Mouse (Mus musculus) 3T3-L1 (cell line): ENCODE data around the gene Gm49510.

Experiments used
- DNase-seq: peaks from one replicate; pipeline ENCODE4 v3.0.0-alpha.2; 2015; ENCODE audit warnings: low read depth, low spot score

Gene Gm49510

DNA sequence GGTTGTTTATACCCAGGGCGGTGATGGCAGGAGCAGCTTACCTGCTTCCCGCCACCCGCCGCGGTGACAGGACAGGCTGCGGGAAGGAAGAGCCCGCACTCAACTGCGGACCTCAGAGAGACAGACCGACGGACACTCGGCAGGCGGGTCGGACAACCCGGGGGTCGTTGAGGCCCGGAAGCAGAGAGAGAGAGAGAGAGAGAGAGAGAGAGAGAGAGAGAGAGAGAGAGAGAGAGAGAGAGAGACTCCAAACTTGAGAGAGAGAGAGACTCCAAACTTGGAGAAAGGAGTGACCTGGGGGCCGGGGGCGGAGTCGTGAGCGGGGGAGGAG, at the start of gene Gm49510:
TSS of gene Gm49510 (plus strand) at position 259 of the 331 bp plus-strand sequence.
- DNase-seq: no peak

DNA sequence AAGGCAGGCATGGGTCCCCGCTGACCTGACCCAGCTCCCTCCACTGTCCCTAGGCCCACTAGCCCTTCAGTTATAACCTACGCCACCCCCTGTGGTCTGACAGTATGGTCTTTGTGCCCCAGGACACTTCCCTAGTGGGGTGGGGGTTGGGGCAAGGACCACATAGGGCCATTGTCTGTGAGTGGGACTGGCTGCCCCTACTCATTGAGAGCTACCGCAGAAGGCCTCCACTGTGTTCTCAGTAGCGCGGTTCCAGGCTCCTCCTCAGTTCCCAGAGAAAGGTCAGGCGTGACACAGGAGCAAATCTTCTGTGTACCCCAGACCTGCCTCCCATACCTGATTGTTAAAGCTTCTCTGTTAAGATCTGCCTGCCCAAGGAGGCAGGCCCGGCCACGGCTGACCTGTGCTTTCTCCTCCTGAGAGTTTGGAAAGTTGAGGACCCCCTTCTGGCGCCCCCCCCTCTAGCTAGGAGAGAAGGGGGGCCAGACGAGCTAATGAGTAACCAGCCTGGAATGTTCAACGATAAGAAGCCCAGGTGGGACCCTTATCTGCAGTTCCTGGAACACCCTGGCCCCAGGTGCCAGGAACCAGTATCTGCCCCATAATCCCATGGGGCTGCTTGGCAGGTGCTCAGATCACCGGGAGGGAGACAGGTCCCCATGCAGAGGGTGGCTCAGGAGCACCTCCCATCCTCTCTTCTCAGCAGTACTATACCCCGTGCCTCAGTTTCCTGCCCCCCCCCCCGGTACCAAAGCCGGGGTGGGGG, 49.2 kb upstream of the Gm49510 start:
- DNase-seq: no peak

GRCm38 (mm10) chr15:78850944-78851343, 48.5 kb upstream of the Gm49510 start:
- no peak for DNase-seq

DNA sequence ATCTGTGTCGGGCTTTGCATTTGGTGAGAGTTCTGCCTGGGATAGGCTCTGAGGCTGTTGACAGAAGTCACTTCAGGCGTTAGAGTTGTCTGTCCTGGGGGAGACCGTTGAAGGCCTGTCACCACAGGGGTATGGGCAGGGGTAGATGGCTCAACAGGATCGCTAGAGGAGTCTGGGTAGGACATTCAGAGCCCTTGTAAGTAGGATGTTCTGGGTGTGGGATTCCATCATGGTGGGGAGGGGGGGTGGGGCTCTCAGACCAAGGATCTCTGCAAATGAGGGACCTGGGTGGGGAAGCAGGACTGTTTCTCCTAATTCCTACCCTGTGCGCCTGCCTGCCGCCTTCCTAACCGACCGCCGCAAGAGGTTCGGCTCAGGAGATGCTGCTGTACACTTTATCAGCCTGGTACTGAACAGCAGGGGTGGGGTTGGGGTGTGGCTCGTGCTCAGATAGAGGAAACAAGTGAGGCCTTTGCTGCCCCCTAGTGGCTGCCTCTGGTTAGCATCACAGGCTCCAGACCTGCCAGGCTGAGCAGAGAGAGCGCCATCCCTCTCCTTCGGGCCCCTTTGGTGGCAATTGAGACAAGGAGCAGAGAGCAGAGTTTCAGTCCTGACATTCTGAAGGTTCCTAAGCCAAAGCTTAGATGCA, 47.8 kb upstream of the Gm49510 start:
- DNase-seq: peak; percentile 96

GRCm38 (mm10) chr15:78855303-78855965, 44.0 kb upstream of the Gm49510 start, which contains the start of gene Lgals2:
Gene Lgals2, minus strand, starts transcription at chr15:78855529.
- peak; percentile 92 for DNase-seq

- DNase-seq: no peak
Measured at GRCm38 (mm10) chr15:78857009-78857408, 42.5 kb upstream of the Gm49510 start.

DNA sequence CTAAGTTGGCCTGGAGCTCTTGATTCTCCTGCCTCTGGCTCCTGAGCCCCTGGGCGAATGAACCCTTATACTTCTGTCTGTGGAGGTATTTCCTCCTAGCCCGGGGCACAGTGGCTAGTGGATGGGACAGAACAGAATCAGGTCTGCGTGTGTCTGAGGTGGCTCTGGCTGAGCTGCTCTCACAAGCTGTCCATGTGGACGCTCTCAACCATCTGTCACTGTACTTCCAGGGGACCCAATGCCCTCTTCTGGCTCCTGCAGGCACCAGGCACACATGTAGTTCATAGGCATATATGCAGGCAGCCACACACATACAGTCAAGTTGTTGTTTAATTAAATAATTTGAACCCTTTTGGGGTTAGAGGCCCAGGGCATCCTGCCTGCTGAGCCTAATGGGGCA, 40.2 kb upstream of the Gm49510 start:
- no peak for DNase-seq

DNA sequence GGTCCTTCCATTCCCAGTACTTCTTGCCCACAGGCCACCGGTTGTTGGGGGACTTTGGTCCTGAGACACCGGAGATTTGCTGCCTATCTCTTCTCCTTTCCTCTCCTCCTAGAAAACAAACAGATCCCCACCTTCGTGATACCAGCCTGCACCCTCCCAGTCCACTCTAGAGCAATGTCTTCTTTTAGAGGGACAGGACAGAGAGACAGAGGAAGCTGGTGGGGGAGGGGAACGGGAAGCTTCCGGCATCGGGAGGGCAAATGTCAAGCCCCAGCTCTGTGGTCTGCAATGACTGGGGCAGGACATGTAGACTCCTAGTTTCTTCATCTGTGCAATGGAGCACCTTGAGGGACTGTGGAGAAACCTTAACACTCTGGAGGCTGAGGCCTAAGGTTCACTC, 39.8 kb upstream of the Gm49510 start:
- no peak for DNase-seq

DNA sequence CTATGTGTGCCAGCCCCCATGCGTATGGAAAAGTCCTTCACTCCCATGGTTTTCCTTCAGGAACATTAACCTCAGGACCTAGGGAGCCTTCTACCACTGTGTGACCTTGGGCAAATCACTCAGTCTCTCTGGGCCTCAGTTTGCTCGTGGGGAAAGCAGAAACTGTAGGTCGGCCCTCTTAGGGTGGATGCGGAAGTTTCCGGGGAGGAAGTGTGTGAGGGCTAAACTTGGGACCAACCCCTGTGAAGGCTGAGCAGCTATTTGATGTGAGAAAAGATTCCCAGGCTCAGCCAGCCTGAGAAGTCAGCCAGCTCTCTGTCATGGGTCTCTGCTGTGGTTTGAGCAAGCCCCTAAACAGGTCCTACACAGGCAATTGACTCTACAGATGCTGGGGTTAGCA, 37.2 kb upstream of the Gm49510 start:
- DNase-seq: no peak

GRCm38 (mm10) chr15:78863154-78863553, 36.3 kb upstream of the Gm49510 start:
- no peak for DNase-seq

- DNase-seq: no peak
Measured at GRCm38 (mm10) chr15:78863852-78864253, 35.6 kb upstream of the Gm49510 start.

DNA sequence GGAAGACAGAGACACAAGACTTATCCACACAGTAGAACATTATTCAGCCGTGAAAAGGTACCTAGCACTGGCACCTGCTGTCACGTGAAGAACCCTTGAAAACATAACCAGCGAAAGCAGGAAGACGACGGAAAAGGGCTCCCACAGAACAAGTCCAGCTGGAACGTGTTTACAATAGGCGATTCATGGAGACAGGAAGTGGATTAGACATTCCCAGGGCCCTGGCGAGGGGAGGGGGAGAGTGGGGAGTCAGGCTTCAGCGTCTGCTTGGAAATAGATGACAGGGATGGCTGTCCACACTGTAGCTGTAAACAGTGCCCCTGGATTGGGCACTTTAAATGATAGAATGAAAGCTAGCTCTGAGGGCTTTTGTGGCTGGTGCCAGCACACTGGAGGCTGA, 31.1 kb upstream of the Gm49510 start:
- peak; percentile 48 for DNase-seq

GRCm38 (mm10) chr15:78868826-78869233, 30.6 kb upstream of the Gm49510 start:
- DNase-seq: peak; percentile 80

DNA sequence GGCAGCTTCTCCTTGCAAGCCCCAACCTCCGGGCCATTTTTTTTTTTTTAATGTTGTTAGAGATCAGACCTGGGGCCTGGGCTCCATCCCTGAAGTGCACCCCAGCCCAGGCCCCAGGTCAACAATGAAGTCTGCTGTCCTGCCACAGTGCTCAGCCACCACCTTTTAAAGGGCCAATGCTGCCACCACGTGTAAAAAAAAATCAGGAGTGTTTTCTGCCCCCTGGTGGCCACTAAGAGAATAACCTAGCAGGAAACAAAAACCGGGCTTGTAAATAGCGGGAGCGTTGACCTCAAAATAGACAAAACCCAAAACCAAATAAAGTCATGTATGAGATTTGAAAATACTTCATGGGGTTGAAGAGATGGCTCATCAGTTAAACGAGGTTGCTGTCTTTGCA, 29.7 kb upstream of the Gm49510 start:
- peak; percentile 74 for DNase-seq

DNA sequence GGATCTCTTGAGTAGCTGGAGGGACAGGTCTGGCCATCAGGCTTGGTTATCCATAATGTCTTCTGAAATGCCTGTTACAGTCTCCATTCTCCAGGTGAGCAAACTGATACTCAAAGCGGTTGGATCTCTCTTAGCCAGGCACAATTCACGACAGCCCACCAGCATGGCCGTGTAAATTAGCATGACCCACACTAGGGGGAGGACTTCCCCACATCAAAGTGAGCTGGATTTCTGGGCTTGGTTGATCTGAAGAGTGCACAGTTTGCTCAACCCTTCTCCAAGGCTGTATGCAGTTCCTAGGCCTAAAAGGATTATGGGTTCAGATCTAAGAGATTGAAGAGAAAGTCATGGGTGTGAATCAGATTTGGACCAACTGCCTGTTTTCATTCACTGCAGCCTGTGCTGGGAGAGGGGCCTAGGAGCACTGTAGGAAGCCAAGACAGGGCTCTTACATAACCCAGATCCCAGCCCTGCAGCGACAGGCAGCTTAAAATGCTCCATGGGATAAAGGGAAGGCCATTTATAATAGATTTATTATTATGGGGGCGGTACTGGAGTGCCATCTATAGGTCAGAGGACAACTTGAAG, 27.4 kb upstream of the Gm49510 start:
- no peak for DNase-seq

DNA sequence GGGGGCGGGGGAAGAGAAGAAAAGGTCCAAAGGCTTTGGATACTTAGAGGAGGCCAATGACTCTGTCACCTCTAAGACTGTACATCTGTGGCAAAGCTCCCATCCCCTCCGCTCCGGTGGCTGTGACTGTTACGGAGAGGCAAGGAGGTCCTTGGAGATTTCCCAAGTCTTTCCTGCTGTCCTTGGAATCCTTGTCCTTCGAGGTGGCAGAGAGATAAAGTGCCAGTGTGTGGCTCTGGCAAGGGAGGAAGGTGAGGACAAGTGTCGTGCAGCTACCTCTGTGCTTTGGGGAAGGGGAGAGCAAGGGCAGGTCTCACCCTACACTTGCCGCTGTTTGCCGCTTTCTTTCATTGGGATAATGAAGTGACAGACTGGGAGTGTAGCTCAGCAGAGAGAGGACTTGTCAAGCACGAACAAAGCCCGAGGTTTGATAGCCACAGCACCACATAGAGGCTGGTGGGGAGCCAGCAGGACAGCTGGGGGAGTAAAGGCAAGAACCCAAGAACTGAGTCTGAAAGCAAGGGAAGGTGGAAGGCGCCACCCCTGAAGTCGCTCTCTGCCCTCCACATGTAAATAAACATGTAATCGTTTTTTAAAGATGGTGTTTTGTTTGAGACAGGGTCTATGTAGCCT, 25.5 kb upstream of the Gm49510 start:
- no peak for DNase-seq

DNA sequence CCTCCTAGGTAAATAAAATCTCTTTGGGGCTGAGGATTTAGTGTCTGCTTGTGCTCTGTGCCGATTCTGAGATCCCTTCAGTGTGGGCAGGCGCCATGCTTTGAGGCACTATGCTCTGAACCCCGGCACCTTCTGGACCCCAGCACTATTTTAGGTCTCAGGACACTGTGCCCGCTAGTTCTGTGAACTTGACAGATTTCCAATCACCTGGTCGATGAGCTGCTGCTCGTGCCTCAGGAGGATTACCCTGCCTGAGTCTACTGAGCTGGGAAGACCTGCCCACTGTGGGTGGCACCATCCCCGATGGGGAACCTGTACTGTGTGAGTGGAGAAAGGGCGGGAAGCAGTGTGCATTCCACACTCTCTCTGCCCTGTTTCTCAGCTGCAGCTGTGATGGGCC, 24.5 kb upstream of the Gm49510 start:
- DNase-seq: no peak

GRCm38 (mm10) chr15:78875537-78875936, 23.9 kb upstream of the Gm49510 start:
- DNase-seq: no peak

GRCm38 (mm10) chr15:78876258-78876696, 23.2 kb upstream of the Gm49510 start:
- peak; percentile 94 for DNase-seq

DNA sequence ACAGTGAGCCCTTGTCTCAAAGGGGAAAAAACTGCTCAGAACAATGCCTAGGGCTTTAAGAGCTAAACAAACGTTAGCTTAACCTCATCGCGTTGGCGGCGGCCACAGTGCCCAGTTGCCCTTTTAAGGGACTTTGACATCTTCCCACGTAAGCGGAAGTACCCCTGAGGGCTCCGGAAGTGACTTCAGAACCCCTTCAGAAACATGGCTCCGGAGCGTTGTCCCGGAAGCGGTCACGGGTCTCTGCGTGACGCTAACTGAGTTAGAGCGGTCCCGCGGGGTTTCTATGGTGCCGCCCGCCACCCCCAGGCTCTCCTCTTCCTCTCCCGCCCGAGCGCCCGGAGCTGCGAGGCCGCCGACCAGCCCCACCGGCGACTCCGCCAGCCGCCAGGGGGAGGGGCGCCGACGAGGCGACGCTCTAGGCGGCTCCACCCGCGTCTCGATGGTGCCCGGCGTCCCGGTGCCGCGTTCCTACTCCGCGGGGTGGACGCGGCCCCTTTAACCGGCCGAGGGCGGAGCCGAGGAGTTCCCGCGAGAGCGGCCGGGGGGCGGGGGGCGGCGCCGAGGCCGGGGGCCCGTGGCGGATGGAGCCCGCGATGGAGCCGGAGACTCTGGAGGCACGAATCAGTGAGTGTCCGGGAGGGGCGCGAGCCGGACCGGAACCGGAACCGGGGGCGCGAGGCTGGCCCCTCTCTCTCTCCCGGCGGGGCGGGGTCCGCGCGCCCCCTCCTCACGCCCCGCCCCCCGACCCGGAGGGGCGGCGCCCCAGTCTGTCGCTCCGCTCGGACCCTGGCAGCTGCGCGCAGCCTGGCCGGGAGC, 22.3 kb upstream of the Gm49510 start, which contains the start of gene Gga1:
TSS of gene Gga1 (plus strand) at position 200 of the 819 bp plus-strand sequence.
- peak; percentile 96 for DNase-seq
